30 mouse cellular contexts compared by ENCODE assay signal in genomic region chr12:15603885-15604284, GRCm38 (mm10).
DNase-seq lines count a peak whose midpoint lies in the region; ATAC-seq and TF ChIP-seq lines count a peak whose summit lies in the region.
"Had no signal": no experiment of that assay in that cellular context is flagged by ENCODE, and none has a peak within 500 bp of the region (broad histone marks: within the 10 kb centered on the region; RNA-seq: fewer than 3 reads in every experiment).

No protein-coding gene starts in this region.

- no peaks in the 10 kb centered on the region for H3K27me3 ChIP-seq in hindbrain, embryonic 12.5 days
- no peaks in the 10 kb centered on the region for H3K27me3 ChIP-seq in hindbrain, embryonic 13.5 days
- H3K27me3 ChIP-seq in embryonic facial prominence, embryonic 14.5 days (replicated peaks; ENCODE audit: control insufficient read depth, insufficient read depth, low read length) = no peaks in the 10 kb centered on the region
- no peaks in the 10 kb centered on the region for H3K27me3 ChIP-seq in limb, embryonic 14.5 days (ENCODE audit: control insufficient read depth, insufficient read depth, low read length)
- no peaks in the 10 kb centered on the region for H3K27me3 ChIP-seq in midbrain, embryonic 16.5 days (ENCODE audit: control insufficient read depth, insufficient read depth, low read depth, low read length)
- H3K27me3 ChIP-seq: embryonic facial prominence, embryonic 13.5 days; forebrain, embryonic 13.5 days; intestine, embryonic 15.5 days; neural tube, embryonic 13.5 days had no signal

- WGBS in hindbrain, embryonic 12.5 days = 59% methylated on average over 5 of the region's 5 CpGs
- WGBS in hindbrain, embryonic 13.5 days = 62% methylated on average over 5 of the region's 5 CpGs
- WGBS in embryonic facial prominence, embryonic 14.5 days = 38% methylated on average over 5 of the region's 5 CpGs
- 43% methylated on average over 5 of the region's 5 CpGs for WGBS in limb, embryonic 14.5 days
- 45% methylated on average over 5 of the region's 5 CpGs for WGBS in midbrain, embryonic 16.5 days

- no peak for ATAC-seq in hindbrain, embryonic 12.5 days (ENCODE audit: low FRiP score)
- ATAC-seq in hindbrain, embryonic 13.5 days (ENCODE audit: low FRiP score) = no peak
- no peak for ATAC-seq in embryonic facial prominence, embryonic 14.5 days (ENCODE audit: low read depth)
- no peak for ATAC-seq in limb, embryonic 14.5 days (ENCODE audit: low FRiP score, low read depth)
- ATAC-seq in midbrain, embryonic 16.5 days = peak; percentile 57; the same call in 1 of the 2 replicates
- ATAC-seq: forebrain, embryonic 13.5 days; hindbrain, postnatal 0 days; intestine, embryonic 15.5 days had no signal

- peaks cover 11% of the 10 kb centered on the region for H3K4me1 ChIP-seq in hindbrain, embryonic 12.5 days
- H3K4me1 ChIP-seq in hindbrain, embryonic 13.5 days (replicated peaks) = peaks cover 10% of the 10 kb centered on the region
- 0 out of 2 replicates have a peak, but pooled peaks cover 14% of the 10 kb centered on the region for H3K4me1 ChIP-seq in embryonic facial prominence, embryonic 14.5 days (ENCODE audit: control insufficient read depth, insufficient read depth, low read length)
- H3K4me1 ChIP-seq in limb, embryonic 14.5 days (ENCODE audit: control insufficient read depth, insufficient read depth, low read length) = peaks cover 25% of the 10 kb centered on the region
- H3K4me1 ChIP-seq in midbrain, embryonic 16.5 days (ENCODE audit: control insufficient read depth, insufficient read depth, low read length) = peaks cover 14% of the 10 kb centered on the region
- H3K4me1 ChIP-seq: intestine, embryonic 15.5 days had no signal

- no peak overlapping the region for H3K9ac ChIP-seq in hindbrain, embryonic 12.5 days
- H3K9ac ChIP-seq in hindbrain, embryonic 13.5 days = no peak overlapping the region
- no peak overlapping the region for H3K9ac ChIP-seq in embryonic facial prominence, embryonic 14.5 days (ENCODE audit: low read depth, low read length)
- H3K9ac ChIP-seq in limb, embryonic 14.5 days (ENCODE audit: low read depth, low read length, severe bottlenecking) = no peak overlapping the region
- H3K9ac ChIP-seq in midbrain, embryonic 16.5 days (ENCODE audit: low read depth, low read length) = no peak overlapping the region
- H3K9ac ChIP-seq: embryonic facial prominence, embryonic 13.5 days; forebrain, embryonic 13.5 days; intestine, embryonic 15.5 days; liver, embryonic 14.5 days; neural tube, embryonic 13.5 days had no signal

- H3K27ac ChIP-seq in hindbrain, embryonic 12.5 days = peak overlapping the region; percentile 12; the same call in 1 of the 2 replicates
- H3K27ac ChIP-seq in hindbrain, embryonic 13.5 days = no peak overlapping the region
- H3K27ac ChIP-seq in embryonic facial prominence, embryonic 14.5 days (replicated peaks; ENCODE audit: low read depth, low read length) = peak overlapping the region; percentile 49; the same call in 1 of the 2 replicates
- peak overlapping the region; percentile 68 for H3K27ac ChIP-seq in limb, embryonic 14.5 days (replicated peaks; ENCODE audit: low read depth, low read length)
- peak overlapping the region; percentile 43; the same call in 1 of the 2 replicates for H3K27ac ChIP-seq in midbrain, embryonic 16.5 days (ENCODE audit: low read length)
- H3K27ac ChIP-seq: forebrain, embryonic 13.5 days; hindbrain, postnatal 0 days; intestine, embryonic 15.5 days; liver, embryonic 14.5 days; neural tube, embryonic 13.5 days had no signal

- no peak overlapping the region for H3K4me3 ChIP-seq in hindbrain, embryonic 12.5 days
- no peak overlapping the region for H3K4me3 ChIP-seq in hindbrain, embryonic 13.5 days
- H3K4me3 ChIP-seq in embryonic facial prominence, embryonic 14.5 days (ENCODE audit: low read depth, low read length) = no peak overlapping the region
- H3K4me3 ChIP-seq in limb, embryonic 14.5 days (replicated peaks; ENCODE audit: low read length) = no peak overlapping the region
- no peak overlapping the region for H3K4me3 ChIP-seq in midbrain, embryonic 16.5 days (ENCODE audit: low read depth, low read length)
- H3K4me3 ChIP-seq: embryonic facial prominence, embryonic 13.5 days; erythroblast, embryonic 14.5 days; forebrain, embryonic 13.5 days; intestine, embryonic 15.5 days; neural tube, embryonic 13.5 days had no signal

- DNase-seq in embryonic facial prominence, embryonic 14.5 days (ENCODE audit: low spot score) = no peak
- DNase-seq in limb, embryonic 14.5 days (ENCODE audit: low spot score) = no peak
- DNase-seq in kidney, postnatal 36 days = no peak
- no peak for DNase-seq in ovary, postnatal 10 days (ENCODE audit: low spot score)
- DNase-seq: adrenal gland, adult 8-10 months; B cell, adult 2 months; cerebellum, adult 11 months; cerebellum, adult 9-10 months; cerebellum, postnatal 36 days; gastrocnemius, postnatal 25 days; heart, adult 18-20 months; heart, postnatal 4 days; kidney, adult 2 months; kidney, postnatal 4 days; layer of hippocampus, adult 9-11 months; liver; lung, adult 2 months; right cerebral cortex, postnatal 14 days; thymus, postnatal 4 days had no signal

- H3K9me3 ChIP-seq in hindbrain, embryonic 12.5 days (replicated peaks) = no peaks in the 10 kb centered on the region
- no peaks in the 10 kb centered on the region for H3K9me3 ChIP-seq in hindbrain, embryonic 13.5 days
- H3K9me3 ChIP-seq in embryonic facial prominence, embryonic 14.5 days (ENCODE audit: control insufficient read depth, low read length) = no peaks in the 10 kb centered on the region
- H3K9me3 ChIP-seq in limb, embryonic 14.5 days (ENCODE audit: control insufficient read depth, low read length) = no peaks in the 10 kb centered on the region
- H3K9me3 ChIP-seq in midbrain, embryonic 16.5 days (replicated peaks; ENCODE audit: control insufficient read depth, low read length, poor library complexity, severe bottlenecking) = no peaks in the 10 kb centered on the region
- H3K9me3 ChIP-seq: embryonic facial prominence, embryonic 13.5 days; forebrain, embryonic 13.5 days; intestine, embryonic 15.5 days; neural tube, embryonic 13.5 days had no signal

- TF ChIP-seq POLR2A in limb, embryonic 14.5 days (IDR thresholded peaks at IDR 0.05; ENCODE audit: borderline replicate concordance, extremely low read depth, insufficient read depth, insufficient read length) = no peak

- no peak overlapping the region for H3K4me2 ChIP-seq in hindbrain, embryonic 12.5 days (replicated peaks)
- no peak overlapping the region for H3K4me2 ChIP-seq in hindbrain, embryonic 13.5 days
- no peak overlapping the region for H3K4me2 ChIP-seq in embryonic facial prominence, embryonic 14.5 days (ENCODE audit: low read depth, low read length)
- H3K4me2 ChIP-seq in limb, embryonic 14.5 days (replicated peaks; ENCODE audit: low read depth, low read length, severe bottlenecking) = no peak overlapping the region
- no peak overlapping the region for H3K4me2 ChIP-seq in midbrain, embryonic 16.5 days (ENCODE audit: low read length)
- H3K4me2 ChIP-seq: embryonic facial prominence, embryonic 13.5 days; forebrain, embryonic 13.5 days; heart, embryonic 11.5 days; intestine, embryonic 15.5 days; neural tube, embryonic 13.5 days had no signal

- no peaks in the 10 kb centered on the region for H3K36me3 ChIP-seq in hindbrain, embryonic 12.5 days
- no peaks in the 10 kb centered on the region for H3K36me3 ChIP-seq in hindbrain, embryonic 13.5 days
- H3K36me3 ChIP-seq in embryonic facial prominence, embryonic 14.5 days (ENCODE audit: control insufficient read depth, insufficient read depth, low read length) = no peaks in the 10 kb centered on the region
- H3K36me3 ChIP-seq in limb, embryonic 14.5 days (ENCODE audit: control insufficient read depth, insufficient read depth, low read length) = no peaks in the 10 kb centered on the region
- no peaks in the 10 kb centered on the region for H3K36me3 ChIP-seq in midbrain, embryonic 16.5 days (ENCODE audit: control insufficient read depth, insufficient read depth, low read length)
- H3K36me3 ChIP-seq: embryonic facial prominence, embryonic 13.5 days; intestine, embryonic 15.5 days; neural tube, embryonic 13.5 days had no signal
